Mouse (Mus musculus): ENCODE measurements around the gene Thrap3.

Thrap3 gene

GRCm38 (mm10) chr4:126163685-126164084 lies 38.9 kb downstream of the Thrap3 start:
- Histone ChIP-seq H3K36me3 (ENCODE audit: control insufficient read depth, insufficient read depth, low read length, poor library complexity, severe bottlenecking) (peaks cover 3% of the 10 kb centered on the region; the same call in 1 of the 2 replicates), H3K27me3 (ENCODE audit: control insufficient read depth, insufficient read depth, low read length, poor library complexity, severe bottlenecking) (no peaks in the 10 kb centered on the region)
- no peak for DNase-seq (ENCODE audit: low read depth, low spot score)

GRCm38 (mm10) chr4:126163067-126163659 lies 39.4 kb downstream of the Thrap3 start, which contains the start of gene Sh3d21:
Sh3d21 (minus strand) TSS chr4:126163491.
- DNase-seq (ENCODE audit: low read depth, low spot score), result no peak
- H3K27me3 ChIP-seq (ENCODE audit: control insufficient read depth, insufficient read depth, low read length, poor library complexity, severe bottlenecking), result no peaks in the 10 kb centered on the region

GRCm38 (mm10) chr4:126162544-126163066 lies 40.0 kb downstream of the Thrap3 start:
- DNase-seq (ENCODE audit: low read depth, low spot score), result peak; percentile 81
- H3K27me3 ChIP-seq (ENCODE audit: control insufficient read depth, insufficient read depth, low read length, poor library complexity, severe bottlenecking), result no peaks in the 10 kb centered on the region
- H3K36me3 ChIP-seq (ENCODE audit: control insufficient read depth, insufficient read depth, low read length, poor library complexity, severe bottlenecking), result peaks cover 3% of the 10 kb centered on the region; the same call in 1 of the 2 replicates

More at GRCm38 (mm10) chr4:126163067-126163659, 39.4 kb downstream of the Thrap3 start, which contains the start of gene Sh3d21:
- peaks cover 3% of the 10 kb centered on the region; the same call in 1 of the 2 replicates for H3K36me3 ChIP-seq (ENCODE audit: control insufficient read depth, insufficient read depth, low read length, poor library complexity, severe bottlenecking)

- no peak for DNase-seq (ENCODE audit: low read depth, low spot score)
- Histone ChIP-seq H3K27me3 (ENCODE audit: control insufficient read depth, insufficient read depth, low read length, poor library complexity, severe bottlenecking) (no peaks in the 10 kb centered on the region), H3K36me3 (ENCODE audit: control insufficient read depth, insufficient read depth, low read length, poor library complexity, severe bottlenecking) (peaks cover 3% of the 10 kb centered on the region; the same call in 1 of the 2 replicates)
These were observed 40.6 kb downstream of the Thrap3 start for GRCm38 (mm10) chr4:126161986-126162385.

GRCm38 (mm10) chr4:126161456-126161855 lies 41.1 kb downstream of the Thrap3 start:
- peaks cover 3% of the 10 kb centered on the region; the same call in 1 of the 2 replicates for H3K36me3 ChIP-seq (ENCODE audit: control insufficient read depth, insufficient read depth, low read length, poor library complexity, severe bottlenecking)
- H3K27me3 ChIP-seq (ENCODE audit: control insufficient read depth, insufficient read depth, low read length, poor library complexity, severe bottlenecking), result no peaks in the 10 kb centered on the region
- no peak for DNase-seq (ENCODE audit: low read depth, low spot score)

GRCm38 (mm10) chr4:126160981-126161380 lies 41.6 kb downstream of the Thrap3 start:
- Histone ChIP-seq H3K27me3 (ENCODE audit: control insufficient read depth, insufficient read depth, low read length, poor library complexity, severe bottlenecking) (no peaks in the 10 kb centered on the region), H3K36me3 (ENCODE audit: control insufficient read depth, insufficient read depth, low read length, poor library complexity, severe bottlenecking) (no peaks in the 10 kb centered on the region)
- no peak for DNase-seq (ENCODE audit: low read depth, low spot score)

- no peak for DNase-seq (ENCODE audit: low read depth, low spot score)
- Histone ChIP-seq H3K27me3 (ENCODE audit: control insufficient read depth, insufficient read depth, low read length, poor library complexity, severe bottlenecking) (no peaks in the 10 kb centered on the region), H3K36me3 (ENCODE audit: control insufficient read depth, insufficient read depth, low read length, poor library complexity, severe bottlenecking) (no peaks in the 10 kb centered on the region)
These were observed 43.1 kb downstream of the Thrap3 start for GRCm38 (mm10) chr4:126159455-126159854.

GRCm38 (mm10) chr4:126157562-126157961 lies 45.0 kb downstream of the Thrap3 start:
- Histone ChIP-seq H3K27me3 (ENCODE audit: control insufficient read depth, insufficient read depth, low read length, poor library complexity, severe bottlenecking) (no peaks in the 10 kb centered on the region), H3K36me3 (ENCODE audit: control insufficient read depth, insufficient read depth, low read length, poor library complexity, severe bottlenecking) (no peaks in the 10 kb centered on the region)
- peak; percentile 44 for DNase-seq (ENCODE audit: low read depth, low spot score)

GRCm38 (mm10) chr4:126156617-126157016 lies 45.9 kb downstream of the Thrap3 start:
- DNase-seq (ENCODE audit: low read depth, low spot score), result peak; percentile 67
- H3K36me3 ChIP-seq (ENCODE audit: control insufficient read depth, insufficient read depth, low read length, poor library complexity, severe bottlenecking), result no peaks in the 10 kb centered on the region
- no peaks in the 10 kb centered on the region for H3K27me3 ChIP-seq (ENCODE audit: control insufficient read depth, insufficient read depth, low read length, poor library complexity, severe bottlenecking)

GRCm38 (mm10) chr4:126155869-126156268 lies 46.7 kb downstream of the Thrap3 start:
- H3K27me3 ChIP-seq (ENCODE audit: control insufficient read depth, insufficient read depth, low read length, poor library complexity, severe bottlenecking), result no peaks in the 10 kb centered on the region
- H3K36me3 ChIP-seq (ENCODE audit: control insufficient read depth, insufficient read depth, low read length, poor library complexity, severe bottlenecking), result no peaks in the 10 kb centered on the region
- DNase-seq (ENCODE audit: low read depth, low spot score), result no peak

- no peak for DNase-seq (ENCODE audit: low read depth, low spot score)
- Histone ChIP-seq H3K36me3 (ENCODE audit: control insufficient read depth, insufficient read depth, low read length, poor library complexity, severe bottlenecking) (no peaks in the 10 kb centered on the region), H3K27me3 (ENCODE audit: control insufficient read depth, insufficient read depth, low read length, poor library complexity, severe bottlenecking) (no peaks in the 10 kb centered on the region)
These were observed 47.4 kb downstream of the Thrap3 start for GRCm38 (mm10) chr4:126155183-126155582.

GRCm38 (mm10) chr4:126152864-126153263 lies 49.7 kb downstream of the Thrap3 start:
- H3K36me3 ChIP-seq (ENCODE audit: control insufficient read depth, insufficient read depth, low read length, poor library complexity, severe bottlenecking), result no peaks in the 10 kb centered on the region
- no peaks in the 10 kb centered on the region for H3K27me3 ChIP-seq (ENCODE audit: control insufficient read depth, insufficient read depth, low read length, poor library complexity, severe bottlenecking)
- no peak for DNase-seq (ENCODE audit: low read depth, low spot score)

- Histone ChIP-seq H3K36me3 (ENCODE audit: control insufficient read depth, insufficient read depth, low read length, poor library complexity, severe bottlenecking) (no peaks in the 10 kb centered on the region), H3K27me3 (ENCODE audit: control insufficient read depth, insufficient read depth, low read length, poor library complexity, severe bottlenecking) (no peaks in the 10 kb centered on the region)
- no peak for DNase-seq (ENCODE audit: low read depth, low spot score)
These were observed 50.7 kb downstream of the Thrap3 start for GRCm38 (mm10) chr4:126151701-126152440.

GRCm38 (mm10) chr4:126150949-126151320 lies 51.6 kb downstream of the Thrap3 start:
- Histone ChIP-seq H3K36me3 (ENCODE audit: control insufficient read depth, insufficient read depth, low read length, poor library complexity, severe bottlenecking) (no peaks in the 10 kb centered on the region), H3K27me3 (ENCODE audit: control insufficient read depth, insufficient read depth, low read length, poor library complexity, severe bottlenecking) (no peaks in the 10 kb centered on the region)
- no peak for DNase-seq (ENCODE audit: low read depth, low spot score)

- no peak for DNase-seq (ENCODE audit: low read depth, low spot score)
- no peaks in the 10 kb centered on the region for H3K36me3 ChIP-seq (ENCODE audit: control insufficient read depth, insufficient read depth, low read length, poor library complexity, severe bottlenecking)
- no peaks in the 10 kb centered on the region for H3K27me3 ChIP-seq (ENCODE audit: control insufficient read depth, insufficient read depth, low read length, poor library complexity, severe bottlenecking)
These were observed 52.1 kb downstream of the Thrap3 start for GRCm38 (mm10) chr4:126150297-126150948.

Data from splenic B cell, adult 2 months (primary cell).